Mouse (Mus musculus) hindbrain, embryonic 14.5 days (tissue): ENCODE measurements at regions not wholly inside any gene's neighbourhood (a gene's known extent, or its start where the extent isn't known, plus 50 kb on each side); places are given as distances from the start of the nearest gene placed in this dataset.

Experiments
- ATAC-seq: fragments of 200-750 bp; cut with Nextera tagmentation; 2 replicates; pipeline ENCODE4 v1.8.0; 2017; ENCODE audit warnings: moderate number of reproducible peaks, mild to moderate bottlenecking, moderate TSS enrichment, moderate library complexity; ENCODE audit not compliant: low FRiP score
- DNase-seq: peaks from one replicate; pipeline ENCODE4 v3.0.0-alpha.2; 2015; ENCODE audit warnings: low spot score
- H3K27ac ChIP-seq: fragments of 300-500 bp; sonication (generic); 2 replicates; pipeline ENCODE4 v1.5.1; 2014; ENCODE audit warnings: mild to moderate bottlenecking, moderate library complexity
- H3K27me3 ChIP-seq: fragments of 300-500 bp; sonication (generic); 2 replicates; pipeline ENCODE4 v1.6.1; 2014; ENCODE audit warnings: mild to moderate bottlenecking, low read length, mixed read lengths; ENCODE audit not compliant: control insufficient read depth, insufficient read depth
- H3K36me3 ChIP-seq: fragments of 300-500 bp; sonication (generic); replicated peaks from 2 replicates; pipeline ENCODE4 v1.6.1; 2014; ENCODE audit not compliant: control insufficient read depth, insufficient read depth
- H3K4me1 ChIP-seq: fragments of 300-500 bp; sonication (generic); replicated peaks from 2 replicates; pipeline ENCODE4 v1.6.1; 2014; ENCODE audit warnings: antibody characterized with exemption, low read length, mixed read lengths; ENCODE audit not compliant: control insufficient read depth, insufficient read depth
- H3K4me2 ChIP-seq: fragments of 300-500 bp; sonication (generic); replicated peaks from 2 replicates; pipeline ENCODE4 v1.6.1; 2014; ENCODE audit warnings: mild to moderate bottlenecking, moderate library complexity
- H3K4me3 ChIP-seq: fragments of 300-500 bp; sonication (generic); replicated peaks from 2 replicates; pipeline ENCODE4 v1.5.1; 2014; ENCODE audit warnings: mild to moderate bottlenecking, low read length
- H3K9ac ChIP-seq: fragments of 300-500 bp; sonication (generic); 2 replicates; pipeline ENCODE4 v1.6.1; 2014
- H3K9me3 ChIP-seq: fragments of 300-500 bp; sonication (generic); 2 replicates; pipeline ENCODE4 v1.6.1; 2016; ENCODE audit warnings: low read length; ENCODE audit not compliant: control insufficient read depth
- WGBS: fragments of 180-500 bp; shearing (Covaris S2); extraction: QIAGEN DNeasy Blood & Tissue Kit; methylation state at CpG from one replicate; pipeline ENCODE4 v1.1.7; 2014; 5-methylcytosine and 5-hydroxymethylcytosine counted together

- Histone ChIP-seq H3K4me1 (no peaks in the 10 kb centered on the region), H3K4me2 (no peak overlapping the region), H3K27me3 (no peaks in the 10 kb centered on the region), H3K9ac (no peak overlapping the region), H3K27ac (no peak overlapping the region), H3K4me3 (no peak overlapping the region), H3K9me3 (no peaks in the 10 kb centered on the region), H3K36me3 (peaks cover 56% of the 10 kb centered on the region)
- 91% methylated on average over 11 of the region's 11 CpGs for WGBS
- DNase-seq (no peak), ATAC-seq (no peak)
Observed at GRCm38 (mm10) chr17:47317651-47318050, 51.0 kb upstream of the Mrps10 start.

GRCm38 (mm10) chr17:47313162-47313561 is 55.5 kb upstream of the Mrps10 start:
- ATAC-seq (no peak), DNase-seq (no peak)
- Histone ChIP-seq H3K36me3 (peaks cover 43% of the 10 kb centered on the region), H3K9me3 (no peaks in the 10 kb centered on the region), H3K9ac (no peak overlapping the region), H3K27ac (no peak overlapping the region), H3K4me2 (no peak overlapping the region), H3K27me3 (no peaks in the 10 kb centered on the region), H3K4me3 (no peak overlapping the region), H3K4me1 (no peaks in the 10 kb centered on the region)
- WGBS, result 97% methylated on average over 7 of the region's 7 CpGs

- no peak for DNase-seq
- no peak overlapping the region for H3K27ac ChIP-seq
- no peak overlapping the region for H3K4me2 ChIP-seq
- H3K36me3 ChIP-seq, result peaks cover 27% of the 10 kb centered on the region
- WGBS, result 96% methylated on average over 5 of the region's 5 CpGs
- H3K4me1 ChIP-seq, result 0 out of 2 replicates have a peak, but pooled peaks cover 4% of the 10 kb centered on the region
- H3K9me3 ChIP-seq, result no peaks in the 10 kb centered on the region
- no peak overlapping the region for H3K9ac ChIP-seq
- H3K27me3 ChIP-seq, result no peaks in the 10 kb centered on the region
- H3K4me3 ChIP-seq, result no peak overlapping the region
- no peak for ATAC-seq
Observed at GRCm38 (mm10) chr17:47311272-47311671, 57.4 kb upstream of the Mrps10 start.

- DNase-seq (no peak), ATAC-seq (no peak)
- Histone ChIP-seq H3K27me3 (no peaks in the 10 kb centered on the region), H3K9me3 (no peaks in the 10 kb centered on the region), H3K36me3 (no peaks in the 10 kb centered on the region), H3K27ac (no peak overlapping the region), H3K4me1 (0 out of 2 replicates have a peak, but pooled peaks cover 17% of the 10 kb centered on the region), H3K4me3 (no peak overlapping the region), H3K4me2 (no peak overlapping the region), H3K9ac (no peak overlapping the region)
- WGBS, result 35% methylated on average over 13 of the region's 13 CpGs
Observed at GRCm38 (mm10) chr17:47306027-47306761, 62.5 kb upstream of the Mrps10 start.

- Histone ChIP-seq H3K27ac (no peak overlapping the region), H3K4me3 (no peak overlapping the region), H3K9ac (no peak overlapping the region), H3K9me3 (no peaks in the 10 kb centered on the region), H3K4me1 (0 out of 2 replicates have a peak, but pooled peaks cover 17% of the 10 kb centered on the region), H3K36me3 (no peaks in the 10 kb centered on the region), H3K27me3 (no peaks in the 10 kb centered on the region), H3K4me2 (no peak overlapping the region)
- 49% methylated on average over 8 of the region's 8 CpGs for WGBS
- ATAC-seq (no peak), DNase-seq (no peak)
Observed at GRCm38 (mm10) chr17:47304463-47305199, 64.1 kb upstream of the Mrps10 start.

- ATAC-seq, result no peak
- Histone ChIP-seq H3K9me3 (no peaks in the 10 kb centered on the region), H3K4me2 (no peak overlapping the region), H3K36me3 (no peaks in the 10 kb centered on the region), H3K9ac (no peak overlapping the region), H3K27ac (no peak overlapping the region), H3K27me3 (no peaks in the 10 kb centered on the region), H3K4me3 (no peak overlapping the region), H3K4me1 (0 out of 2 replicates have a peak, but pooled peaks cover 17% of the 10 kb centered on the region)
- no peak for DNase-seq
- 94% methylated on average over 3 of the region's 3 CpGs for WGBS
Observed at GRCm38 (mm10) chr17:47303600-47303999, 65.1 kb upstream of the Mrps10 start.

GRCm38 (mm10) chr17:47298396-47298919 is 70.2 kb upstream of the Mrps10 start:
- no peak overlapping the region for H3K27ac ChIP-seq
- no peaks in the 10 kb centered on the region for H3K9me3 ChIP-seq
- H3K4me1 ChIP-seq, result no peaks in the 10 kb centered on the region
- DNase-seq (no peak), ATAC-seq (no peak)
- no peak overlapping the region for H3K9ac ChIP-seq
- H3K36me3 ChIP-seq, result no peaks in the 10 kb centered on the region
- 95% methylated on average over 6 of the region's 6 CpGs for WGBS
- no peak overlapping the region for H3K4me3 ChIP-seq
- H3K27me3 ChIP-seq, result no peaks in the 10 kb centered on the region
- no peak overlapping the region for H3K4me2 ChIP-seq

- Histone ChIP-seq H3K27me3 (no peaks in the 10 kb centered on the region), H3K4me3 (no peak overlapping the region), H3K27ac (no peak overlapping the region), H3K4me2 (no peak overlapping the region), H3K9me3 (no peaks in the 10 kb centered on the region), H3K36me3 (no peaks in the 10 kb centered on the region), H3K9ac (no peak overlapping the region), H3K4me1 (no peaks in the 10 kb centered on the region)
- no peak for DNase-seq
- no peak for ATAC-seq
- WGBS, result 90% methylated on average over 8 of the region's 8 CpGs
Observed at GRCm38 (mm10) chr17:47297965-47298364, 70.7 kb upstream of the Mrps10 start.

GRCm38 (mm10) chr17:47296709-47297450 is 71.8 kb upstream of the Mrps10 start:
- no peak for DNase-seq
- WGBS, result 87% methylated on average over 9 of the region's 9 CpGs
- no peak overlapping the region for H3K27ac ChIP-seq
- no peaks in the 10 kb centered on the region for H3K4me1 ChIP-seq
- H3K9me3 ChIP-seq, result no peaks in the 10 kb centered on the region
- no peaks in the 10 kb centered on the region for H3K27me3 ChIP-seq
- H3K9ac ChIP-seq, result no peak overlapping the region
- H3K4me2 ChIP-seq, result no peak overlapping the region
- no peaks in the 10 kb centered on the region for H3K36me3 ChIP-seq
- ATAC-seq, result no peak
- H3K4me3 ChIP-seq, result no peak overlapping the region
